Mouse (Mus musculus) heart, embryonic 14.5 days (tissue): ENCODE data around the gene Cxcl9. TPM values are rescaled to one million over a fixed set of nuclear protein-coding genes. Genes with fewer than 3 reads are reported as not detected.

ENCODE experiments used
- ATAC-seq: fragments of 200-750 bp; cut with Nextera tagmentation; 2 replicates; pipeline ENCODE4 v1.8.0; 2017; ENCODE audit warnings: low read depth, moderate TSS enrichment; ENCODE audit not compliant: insufficient number of reproducible peaks, insufficient read depth, low FRiP score
- H3K27ac ChIP-seq, 2 experiments: fragments of 200-500 bp in 1 of 2; fragments of 300-500 bp in 1 of 2; sonication (generic) in 1 of 2; replicated peaks in 1 of 2; 2 replicates each; pipeline ENCODE4 v1.5.1; 2012 to 2014; ENCODE audit warnings: low read depth in 2 of 2, low read length in 2 of 2, control low read depth in 1 of 2, mild to moderate bottlenecking in 1 of 2, mixed read lengths in 1 of 2; ENCODE audit not compliant: control insufficient read depth in 1 of 2, insufficient read depth in 1 of 2
- H3K27me3 ChIP-seq: fragments of 300-500 bp; sonication (generic); 2 replicates; pipeline ENCODE4 v1.6.1; 2014; ENCODE audit warnings: mild to moderate bottlenecking, low read length, control low read depth; ENCODE audit not compliant: control insufficient read depth, insufficient read depth
- H3K36me3 ChIP-seq: fragments of 300-500 bp; sonication (generic); 2 replicates; pipeline ENCODE4 v1.6.1; 2014; ENCODE audit warnings: mild to moderate bottlenecking, control low read depth, low read length, mixed read lengths; ENCODE audit not compliant: control insufficient read depth, insufficient read depth
- H3K4me1 ChIP-seq, 2 experiments: fragments of 200-500 bp in 1 of 2; fragments of 300-500 bp in 1 of 2; sonication (generic) in 1 of 2; 2 replicates each; pipeline ENCODE4 v1.6.1; 2012 to 2014; ENCODE audit warnings: low read length in 2 of 2, control low read depth in 1 of 2, mixed read lengths in 1 of 2; ENCODE audit not compliant: control insufficient read depth in 2 of 2, insufficient read depth in 2 of 2
- H3K4me2 ChIP-seq: fragments of 300-500 bp; sonication (generic); 2 replicates; pipeline ENCODE4 v1.6.1; 2014; ENCODE audit warnings: mild to moderate bottlenecking, low read length
- H3K4me3 ChIP-seq, 2 experiments: fragments of 200-500 bp in 1 of 2; fragments of 300-500 bp in 1 of 2; sonication (generic) in 1 of 2; 2 replicates each; pipeline ENCODE4 v1.5.1; 2012 to 2014; ENCODE audit warnings: low read length in 2 of 2, mild to moderate bottlenecking in 2 of 2, control low read depth in 1 of 2, low read depth in 1 of 2, moderate library complexity in 1 of 2; ENCODE audit not compliant: control insufficient read depth in 1 of 2, insufficient read depth in 1 of 2
- H3K9ac ChIP-seq: fragments of 300-500 bp; sonication (generic); 2 replicates; pipeline ENCODE4 v1.6.1; 2014; ENCODE audit warnings: mild to moderate bottlenecking, low read length
- H3K9me3 ChIP-seq: fragments of 300-500 bp; sonication (generic); 2 replicates; pipeline ENCODE4 v1.6.1; 2016; ENCODE audit warnings: low read length, control low read depth; ENCODE audit not compliant: control insufficient read depth
- WGBS: fragments of 180-500 bp; shearing (Covaris S2); extraction: QIAGEN DNeasy Blood & Tissue Kit; methylation state at CpG from one replicate; pipeline ENCODE4 v1.1.7; 2014; 5-methylcytosine and 5-hydroxymethylcytosine counted together
- polyA plus RNA-seq: library from polyadenylated mRNA; unstranded; fragments of >200 nt; fragmentation: Nextera tagmentation; extraction: Ambion mirVana; gene quantifications from 2 replicates; pipeline ENCODE4 v1.2.1, GENCODE M21; 2014

The Cxcl9 gene
- polyA plus RNA-seq, 1 experiment from 2014 or later, result not detected

GRCm38 (mm10) chr5:92340606-92341005 is 12.7 kb upstream of the Cxcl9 start:
- WGBS, result 55% methylated on average over 4 of the region's 4 CpGs
- H3K4me1 ChIP-seq, result no peaks in the 10 kb centered on the region; a peak in 1 of 4 replicates
- H3K9me3 ChIP-seq, result no peaks in the 10 kb centered on the region
- no peaks in the 10 kb centered on the region for H3K27me3 ChIP-seq
- no peak overlapping the region for H3K4me3 ChIP-seq
- H3K36me3 ChIP-seq, result no peaks in the 10 kb centered on the region
- no peak for ATAC-seq
- no peak overlapping the region for H3K27ac ChIP-seq
- H3K4me2 ChIP-seq, result no peak overlapping the region
- H3K9ac ChIP-seq, result no peak overlapping the region

GRCm38 (mm10) chr5:92336743-92337142 is 8.9 kb upstream of the Cxcl9 start:
- Histone ChIP-seq H3K4me3 (no peak overlapping the region), H3K27ac (no peak overlapping the region), H3K9ac (no peak overlapping the region), H3K27me3 (no peaks in the 10 kb centered on the region), H3K4me2 (no peak overlapping the region), H3K36me3 (no peaks in the 10 kb centered on the region), H3K9me3 (no peaks in the 10 kb centered on the region), H3K4me1 (peaks cover 0 to 4% of the 10 kb centered on the region in 2 experiments; a peak in 1 of 4 replicates)
- ATAC-seq, result no peak
- WGBS, result 78% methylated on average over 3 of the region's 3 CpGs

GRCm38 (mm10) chr5:92332359-92332840 is 4.5 kb upstream of the Cxcl9 start:
- H3K27me3 ChIP-seq, result no peaks in the 10 kb centered on the region
- H3K4me1 ChIP-seq, result peaks cover 0 to 5% of the 10 kb centered on the region in 2 experiments; a peak in 1 of 4 replicates
- WGBS, result 51% methylated on average over 9 of the region's 9 CpGs
- no peaks in the 10 kb centered on the region for H3K36me3 ChIP-seq
- H3K4me3 ChIP-seq, result peak overlapping the region in 1 of 2 experiments; percentile 5; a peak in 1 of 4 replicates
- H3K9ac ChIP-seq, result no peak overlapping the region
- no peaks in the 10 kb centered on the region for H3K9me3 ChIP-seq
- H3K4me2 ChIP-seq, result peak overlapping the region; percentile 36
- peak overlapping the region; percentile 79 for H3K27ac ChIP-seq
- ATAC-seq, result peak; percentile 35; the same call in 1 of the 2 replicates

- Histone ChIP-seq H3K9me3 (no peaks in the 10 kb centered on the region), H3K4me3 (peak within 1 kb of the TSS in 1 of 2 experiments; percentile 5; a peak in 1 of 4 replicates), H3K9ac (no peak within 1 kb of the TSS), H3K27me3 (no peaks in the 10 kb centered on the region), H3K36me3 (no peaks in the 10 kb centered on the region), H3K27ac (peak within 1 kb of the TSS; percentile 79), H3K4me1 (peaks cover 0 to 5% of the 10 kb centered on the region in 2 experiments; a peak in 1 of 4 replicates), H3K4me2 (peak within 1 kb of the TSS; percentile 36)
- WGBS, result 78% methylated on average over 17 of the region's 17 CpGs
- no peak for ATAC-seq
These were observed 3.9 kb upstream of the Cxcl9 start, which contains the start of gene Art3 for GRCm38 (mm10) chr5:92331635-92332338. Gene Art3, plus strand, starts transcription at chr5:92331827.

- H3K4me2 ChIP-seq, result no peak overlapping the region
- H3K9ac ChIP-seq, result no peak overlapping the region
- no peaks in the 10 kb centered on the region for H3K36me3 ChIP-seq
- no peak for ATAC-seq
- 84% methylated on average over 12 of the region's 12 CpGs for WGBS
- no peaks in the 10 kb centered on the region for H3K27me3 ChIP-seq
- H3K9me3 ChIP-seq, result no peaks in the 10 kb centered on the region
- H3K4me1 ChIP-seq, result peaks cover 0 to 5% of the 10 kb centered on the region in 2 experiments; a peak in 1 of 4 replicates
- no peak overlapping the region for H3K27ac ChIP-seq
- H3K4me3 ChIP-seq, result no peak overlapping the region
These were observed 3.2 kb upstream of the Cxcl9 start for GRCm38 (mm10) chr5:92331122-92331521.

GRCm38 (mm10) chr5:92327367-92327766 is 512 bp downstream of the Cxcl9 start:
- no peak overlapping the region for H3K9ac ChIP-seq
- no peaks in the 10 kb centered on the region for H3K9me3 ChIP-seq
- H3K36me3 ChIP-seq, result no peaks in the 10 kb centered on the region
- 78% methylated on average over 6 of the region's 6 CpGs for WGBS
- ATAC-seq, result no peak
- no peak overlapping the region for H3K4me2 ChIP-seq
- no peak overlapping the region for H3K27ac ChIP-seq
- H3K4me3 ChIP-seq, result no peak overlapping the region
- peaks cover 3 to 5% of the 10 kb centered on the region in 2 experiments; a peak in 3 of 4 replicates for H3K4me1 ChIP-seq
- H3K27me3 ChIP-seq, result no peaks in the 10 kb centered on the region

- Histone ChIP-seq H3K36me3 (no peaks in the 10 kb centered on the region), H3K9me3 (no peaks in the 10 kb centered on the region), H3K4me1 (peaks cover 3% of the 10 kb centered on the region in 2 experiments; a peak in 2 of 4 replicates), H3K4me3 (no peak overlapping the region), H3K4me2 (no peak overlapping the region), H3K9ac (no peak overlapping the region), H3K27me3 (no peaks in the 10 kb centered on the region), H3K27ac (no peak overlapping the region)
- WGBS, result 43% methylated on average over 5 of the region's 5 CpGs
- no peak for ATAC-seq
These were observed 4.6 kb downstream of the Cxcl9 start for GRCm38 (mm10) chr5:92323264-92323663.
